Mouse (Mus musculus) liver, embryonic 13.5 days (tissue): ENCODE measurements around the gene B3gntl1. TPM values are rescaled to one million over a fixed set of nuclear protein-coding genes. Genes with fewer than 3 reads are reported as not detected.

Experiments used
- ATAC-seq: fragments of 200-750 bp; cut with Nextera tagmentation; 2 replicates; pipeline ENCODE4 v1.8.0; 2017; ENCODE audit warnings: low read depth, mild to moderate bottlenecking, moderate number of reproducible peaks, moderate library complexity
- DNase-seq: peaks from one replicate; pipeline ENCODE4 v3.0.0; 2022
- H3K27ac ChIP-seq: fragments of 300-500 bp; sonication (generic); 2 replicates; pipeline ENCODE4 v1.5.1; 2015; ENCODE audit warnings: moderate library complexity, mild to moderate bottlenecking, inconsistent platforms
- H3K27me3 ChIP-seq: fragments of 300-500 bp; sonication (generic); 2 replicates; pipeline ENCODE4 v1.6.1; 2015; ENCODE audit warnings: mild to moderate bottlenecking, inconsistent platforms
- H3K36me3 ChIP-seq: fragments of 300-500 bp; sonication (generic); 2 replicates; pipeline ENCODE4 v1.6.1; 2015; ENCODE audit warnings: mild to moderate bottlenecking, inconsistent platforms
- H3K4me1 ChIP-seq: fragments of 300-500 bp; sonication (generic); replicated peaks from 2 replicates; pipeline ENCODE4 v1.6.1; 2015; ENCODE audit warnings: inconsistent platforms
- H3K4me2 ChIP-seq: fragments of 300-500 bp; sonication (generic); 2 replicates; pipeline ENCODE4 v1.6.1; 2015; ENCODE audit warnings: inconsistent platforms, mild to moderate bottlenecking, moderate library complexity
- H3K4me3 ChIP-seq: fragments of 300-500 bp; sonication (generic); replicated peaks from 2 replicates; pipeline ENCODE4 v1.5.1; 2015; ENCODE audit warnings: mild to moderate bottlenecking, inconsistent platforms
- H3K9ac ChIP-seq: fragments of 300-500 bp; sonication (generic); 2 replicates; pipeline ENCODE4 v1.6.1; 2015; ENCODE audit warnings: mild to moderate bottlenecking, inconsistent platforms
- H3K9me3 ChIP-seq: fragments of 300-500 bp; sonication (generic); replicated peaks from 2 replicates; pipeline ENCODE4 v1.6.1; 2016; ENCODE audit warnings: inconsistent platforms
- WGBS: fragments of 180-500 bp; shearing (Covaris S2); methylation state at CpG from one replicate; pipeline ENCODE4 v1.1.7; 2015; ENCODE audit not compliant: insufficient replicate concordance; 5-methylcytosine and 5-hydroxymethylcytosine counted together
- polyA plus RNA-seq: library from polyadenylated mRNA; unstranded; fragments of >200 nt; fragmentation: Nextera tagmentation; extraction: Ambion mirVana; gene quantifications from 2 replicates; pipeline ENCODE4 v1.2.1, GENCODE M21; 2015

B3gntl1 gene
- polyA plus RNA-seq, 1 experiment from 2014 or later, result 1.9 TPM

GRCm38 (mm10) chr11:121645394-121645793 is 27.6 kb downstream of the B3gntl1 start:
- H3K4me1 ChIP-seq, result no peaks in the 10 kb centered on the region
- 79% methylated on average over 6 of the region's 6 CpGs for WGBS
- no peaks in the 10 kb centered on the region for H3K27me3 ChIP-seq
- H3K4me2 ChIP-seq, result no peak overlapping the region
- no peak overlapping the region for H3K9ac ChIP-seq
- ATAC-seq (no peak), DNase-seq (no peak)
- no peak overlapping the region for H3K27ac ChIP-seq
- H3K9me3 ChIP-seq, result no peaks in the 10 kb centered on the region
- no peak overlapping the region for H3K4me3 ChIP-seq
- no peaks in the 10 kb centered on the region for H3K36me3 ChIP-seq

- Histone ChIP-seq H3K4me3 (no peak overlapping the region), H3K36me3 (no peaks in the 10 kb centered on the region), H3K4me2 (no peak overlapping the region), H3K27ac (no peak overlapping the region), H3K9ac (no peak overlapping the region), H3K4me1 (no peaks in the 10 kb centered on the region), H3K27me3 (no peaks in the 10 kb centered on the region), H3K9me3 (no peaks in the 10 kb centered on the region)
- ATAC-seq, result no peak
- 67% methylated on average over 2 of the region's 2 CpGs for WGBS
- no peak for DNase-seq
Measured at GRCm38 (mm10) chr11:121641501-121642145, 31.3 kb downstream of the B3gntl1 start.

GRCm38 (mm10) chr11:121636646-121637045 is 36.3 kb downstream of the B3gntl1 start:
- Histone ChIP-seq H3K27ac (no peak overlapping the region), H3K27me3 (no peaks in the 10 kb centered on the region), H3K4me3 (no peak overlapping the region), H3K9me3 (no peaks in the 10 kb centered on the region), H3K9ac (no peak overlapping the region), H3K4me1 (no peaks in the 10 kb centered on the region), H3K4me2 (no peak overlapping the region), H3K36me3 (no peaks in the 10 kb centered on the region)
- ATAC-seq (no peak), DNase-seq (no peak)
- WGBS, result 82% methylated on average over 10 of the region's 10 CpGs

- no peak overlapping the region for H3K27ac ChIP-seq
- ATAC-seq (no peak), DNase-seq (no peak)
- no peaks in the 10 kb centered on the region for H3K9me3 ChIP-seq
- 86% methylated on average over 7 of the region's 7 CpGs for WGBS
- H3K4me1 ChIP-seq, result no peaks in the 10 kb centered on the region
- 0 out of 2 replicates have a peak, but pooled peaks cover 3% of the 10 kb centered on the region for H3K36me3 ChIP-seq
- H3K27me3 ChIP-seq, result no peaks in the 10 kb centered on the region
- no peak overlapping the region for H3K4me2 ChIP-seq
- H3K4me3 ChIP-seq, result no peak overlapping the region
- H3K9ac ChIP-seq, result no peak overlapping the region
Measured at GRCm38 (mm10) chr11:121631410-121631809, 41.5 kb downstream of the B3gntl1 start.

GRCm38 (mm10) chr11:121630406-121630805 is 42.5 kb downstream of the B3gntl1 start:
- no peak for ATAC-seq
- 0 out of 2 replicates have a peak, but pooled peaks cover 3% of the 10 kb centered on the region for H3K36me3 ChIP-seq

GRCm38 (mm10) chr11:121629529-121629928 is 43.4 kb downstream of the B3gntl1 start:
- Histone ChIP-seq H3K9me3 (no peaks in the 10 kb centered on the region), H3K9ac (no peak overlapping the region), H3K4me2 (no peak overlapping the region), H3K4me3 (no peak overlapping the region), H3K4me1 (no peaks in the 10 kb centered on the region), H3K36me3 (0 out of 2 replicates have a peak, but pooled peaks cover 3% of the 10 kb centered on the region), H3K27me3 (no peaks in the 10 kb centered on the region), H3K27ac (no peak overlapping the region)
- no peak for ATAC-seq
- WGBS, result 81% methylated on average over 6 of the region's 6 CpGs
- no peak for DNase-seq

More at GRCm38 (mm10) chr11:121630406-121630805, 42.5 kb downstream of the B3gntl1 start:
- 67% methylated on average over 4 of the region's 4 CpGs for WGBS
- Histone ChIP-seq H3K27me3 (no peaks in the 10 kb centered on the region), H3K4me3 (no peak overlapping the region), H3K4me2 (no peak overlapping the region), H3K9ac (no peak overlapping the region), H3K4me1 (no peaks in the 10 kb centered on the region), H3K27ac (no peak overlapping the region), H3K9me3 (no peaks in the 10 kb centered on the region)
- DNase-seq, result no peak

GRCm38 (mm10) chr11:121627521-121627920 is 45.4 kb downstream of the B3gntl1 start:
- ATAC-seq, result no peak
- Histone ChIP-seq H3K27ac (no peak overlapping the region), H3K4me3 (no peak overlapping the region), H3K9ac (no peak overlapping the region), H3K36me3 (0 out of 2 replicates have a peak, but pooled peaks cover 6% of the 10 kb centered on the region), H3K9me3 (no peaks in the 10 kb centered on the region), H3K4me1 (no peaks in the 10 kb centered on the region), H3K27me3 (no peaks in the 10 kb centered on the region), H3K4me2 (no peak overlapping the region)
- WGBS, result 77% methylated on average over 5 of the region's 5 CpGs
- no peak for DNase-seq

- no peak overlapping the region for H3K9ac ChIP-seq
- WGBS, result 80% methylated on average over 4 of the region's 4 CpGs
- H3K27me3 ChIP-seq, result no peaks in the 10 kb centered on the region
- H3K27ac ChIP-seq, result no peak overlapping the region
- DNase-seq (no peak), ATAC-seq (no peak)
- H3K4me2 ChIP-seq, result no peak overlapping the region
- H3K4me3 ChIP-seq, result no peak overlapping the region
- H3K9me3 ChIP-seq, result no peaks in the 10 kb centered on the region
- peaks cover 19% of the 10 kb centered on the region for H3K36me3 ChIP-seq
- no peaks in the 10 kb centered on the region for H3K4me1 ChIP-seq
Measured at GRCm38 (mm10) chr11:121625007-121625406, 47.9 kb downstream of the B3gntl1 start.

- ATAC-seq (no peak), DNase-seq (no peak)
- 77% methylated on average over 1 of the region's 1 CpGs for WGBS
- Histone ChIP-seq H3K9ac (no peak overlapping the region), H3K4me2 (no peak overlapping the region), H3K27ac (0 out of 2 replicates have a peak overlapping the region, but pooled peaks have one; percentile 16), H3K27me3 (no peaks in the 10 kb centered on the region), H3K9me3 (0 out of 2 replicates have a peak, but pooled peaks cover 3% of the 10 kb centered on the region), H3K36me3 (peaks cover 75% of the 10 kb centered on the region), H3K4me1 (no peaks in the 10 kb centered on the region), H3K4me3 (no peak overlapping the region)
Measured at GRCm38 (mm10) chr11:121617371-121617770, 55.6 kb downstream of the B3gntl1 start.

GRCm38 (mm10) chr11:121616501-121616900 is 56.5 kb downstream of the B3gntl1 start:
- Histone ChIP-seq H3K4me1 (no peaks in the 10 kb centered on the region), H3K27ac (no peak overlapping the region), H3K36me3 (peaks cover 73% of the 10 kb centered on the region), H3K9ac (no peak overlapping the region), H3K9me3 (0 out of 2 replicates have a peak, but pooled peaks cover 3% of the 10 kb centered on the region), H3K27me3 (no peaks in the 10 kb centered on the region), H3K4me2 (no peak overlapping the region), H3K4me3 (no peak overlapping the region)
- ATAC-seq (no peak), DNase-seq (no peak)

- H3K36me3 ChIP-seq, result peaks cover 77% of the 10 kb centered on the region
- H3K27me3 ChIP-seq, result no peaks in the 10 kb centered on the region
- 72% methylated on average over 3 of the region's 3 CpGs for WGBS
- no peak overlapping the region for H3K9ac ChIP-seq
- no peak overlapping the region for H3K4me2 ChIP-seq
- H3K4me3 ChIP-seq, result no peak overlapping the region
- H3K4me1 ChIP-seq, result no peaks in the 10 kb centered on the region
- H3K27ac ChIP-seq, result no peak overlapping the region
- ATAC-seq (no peak), DNase-seq (no peak)
- 0 out of 2 replicates have a peak, but pooled peaks cover 3% of the 10 kb centered on the region for H3K9me3 ChIP-seq
Measured at GRCm38 (mm10) chr11:121615961-121616485, 56.9 kb downstream of the B3gntl1 start.

GRCm38 (mm10) chr11:121610976-121611375 is 62.0 kb downstream of the B3gntl1 start:
- no peaks in the 10 kb centered on the region for H3K27me3 ChIP-seq
- DNase-seq (no peak), ATAC-seq (no peak)
- H3K36me3 ChIP-seq, result peaks cover 58% of the 10 kb centered on the region
- no peak overlapping the region for H3K4me3 ChIP-seq
- no peak overlapping the region for H3K27ac ChIP-seq
- H3K9me3 ChIP-seq, result 0 out of 2 replicates have a peak, but pooled peaks cover 3% of the 10 kb centered on the region
- H3K9ac ChIP-seq, result no peak overlapping the region
- no peaks in the 10 kb centered on the region for H3K4me1 ChIP-seq
- no peak overlapping the region for H3K4me2 ChIP-seq
